Mouse (Mus musculus) small intestine, adult 2 months (tissue): ENCODE data around the gene Rhox10.

Experiments used
- CTCF ChIP-seq: fragments of 200-500 bp; IDR thresholded peaks from 2 replicates; pipeline ENCODE4 v1.5.1; 2012; ENCODE audit warnings: low read depth, mild to moderate bottlenecking, control low read depth, inconsistent platforms, low read length, moderate library complexity, mixed read lengths; ENCODE audit not compliant: insufficient replicate concordance, insufficient read length; ENCODE audit errors: extremely low read depth
- POLR2A ChIP-seq: fragments of 200-500 bp; IDR thresholded peaks from 2 replicates; pipeline ENCODE4 v1.6.1; 2012; ENCODE audit warnings: low read depth, mild to moderate bottlenecking, control low read depth, inconsistent platforms, low read length, moderate library complexity

DNA sequence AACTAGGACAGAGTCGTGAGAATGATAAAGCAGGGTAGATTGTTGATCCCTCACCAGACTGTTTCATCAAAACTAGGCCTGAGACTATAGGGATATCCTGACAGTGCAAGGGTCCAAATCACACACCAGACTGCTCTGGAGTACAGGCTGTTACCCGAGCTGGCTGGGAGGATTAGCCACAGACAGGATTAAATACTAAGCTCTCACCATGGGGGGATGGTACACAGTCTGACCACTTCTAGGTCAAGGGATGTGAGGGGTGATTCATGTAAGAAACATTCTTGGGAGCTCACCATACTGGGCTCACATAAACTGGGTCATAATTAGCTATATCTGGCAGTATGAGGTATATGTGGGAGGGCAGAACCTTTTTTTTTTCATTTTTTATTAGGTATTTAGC, 32.4 kb upstream of the Rhox10 start:
- TF ChIP-seq CTCF (no peak), POLR2A (no peak)
